Comparison of ENCODE assay signal across 8 mouse cellular contexts in the genomic region with DNA sequence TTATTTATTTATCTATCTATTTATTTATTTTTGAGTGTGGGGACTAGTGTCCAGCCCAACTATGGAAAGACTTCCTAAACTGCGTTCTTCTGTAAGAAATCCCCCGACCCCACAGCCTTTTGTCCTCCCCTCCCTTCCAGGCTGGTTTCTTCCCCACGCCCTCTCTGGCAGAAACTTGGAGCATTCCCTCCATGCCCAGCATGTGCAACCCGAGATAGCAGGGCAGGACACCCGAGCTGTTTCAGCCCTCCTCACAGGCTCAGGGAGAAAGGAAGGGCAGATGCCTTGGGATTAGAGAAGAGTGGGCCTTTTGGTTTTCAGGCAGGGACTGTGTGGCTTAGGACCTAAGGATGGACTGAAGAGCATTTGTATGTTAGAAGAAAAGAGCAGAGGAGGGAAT. TPM values are rescaled to one million over a fixed set of nuclear protein-coding genes. Genes with fewer than 3 reads are reported as not detected.
DNase-seq lines count a peak whose midpoint lies in the region; ATAC-seq and TF ChIP-seq lines count a peak whose summit lies in the region.

No protein-coding gene starts in this region.

- peaks cover 22% of the 10 kb centered on the region; the same call in 1 of the 2 replicates for H3K4me1 ChIP-seq in lung, postnatal 0 days (ENCODE audit: insufficient read depth, low read depth, low read length)
- peaks cover 8% of the 10 kb centered on the region; the same call in 1 of the 2 replicates for H3K4me1 ChIP-seq in lung, adult 2 months (ENCODE audit: control insufficient read depth, insufficient read depth, low read length)
- H3K4me1 ChIP-seq in limb, embryonic 13.5 days: peaks cover 30% of the 10 kb centered on the region
- H3K4me1 ChIP-seq in stomach, embryonic 16.5 days (ENCODE audit: control insufficient read depth, insufficient read depth, low read length): peaks cover 16% of the 10 kb centered on the region

- H3K27ac ChIP-seq in lung, postnatal 0 days (ENCODE audit: low read length): peak overlapping the region; percentile 21; the same call in 1 of the 2 replicates
- H3K27ac ChIP-seq in limb, embryonic 13.5 days: no peak overlapping the region
- 0 out of 2 replicates have a peak overlapping the region, but pooled peaks have one; percentile 7 for H3K27ac ChIP-seq in stomach, embryonic 16.5 days (ENCODE audit: low read length)

- H3K9ac ChIP-seq in lung, postnatal 0 days (replicated peaks; ENCODE audit: low read depth): no peak overlapping the region
- H3K9ac ChIP-seq in limb, embryonic 13.5 days: peak overlapping the region; percentile 100
- H3K9ac ChIP-seq in stomach, embryonic 16.5 days (ENCODE audit: low read length): peak overlapping the region; percentile 99

- TF ChIP-seq CTCF in lung, postnatal 0 days (IDR thresholded peaks at IDR 0.05): no peak
- no peak for TF ChIP-seq CTCF in lung, adult 2 months (IDR thresholded peaks at IDR 0.05; ENCODE audit: insufficient read depth, low read length)

- TF ChIP-seq POLR2A in lung, adult 2 months (IDR thresholded peaks at IDR 0.05; ENCODE audit: borderline replicate concordance, extremely low read depth, low read depth, low read length): no peak

- H3K9me3 ChIP-seq in lung, postnatal 0 days (ENCODE audit: low read length): no peaks in the 10 kb centered on the region
- H3K9me3 ChIP-seq in limb, embryonic 13.5 days: no peaks in the 10 kb centered on the region
- H3K9me3 ChIP-seq in stomach, embryonic 16.5 days (replicated peaks; ENCODE audit: control insufficient read depth, low read length): no peaks in the 10 kb centered on the region

- DNase-seq in lung, postnatal 0 days (ENCODE audit: low spot score): no peak
- no peak for DNase-seq in lung, adult 2 months
- peak; percentile 59 to 63 for DNase-seq in heart, adult 18-20 months
- no peak for DNase-seq in left cerebral cortex, adult 9 months (ENCODE audit: low spot score in 2 of 2)
- no peak for DNase-seq in ovary, postnatal 36 days (ENCODE audit: low spot score)
- no peak for DNase-seq in layer of hippocampus, adult 8-10 months (ENCODE audit: low spot score in 2 of 2)

- H3K4me2 ChIP-seq in lung, postnatal 0 days (replicated peaks; ENCODE audit: low read depth, low read length): peak overlapping the region; percentile 94
- H3K4me2 ChIP-seq in limb, embryonic 13.5 days (replicated peaks): peak overlapping the region; percentile 84
- H3K4me2 ChIP-seq in stomach, embryonic 16.5 days (ENCODE audit: low read depth, low read length): peak overlapping the region; percentile 76

- ATAC-seq in lung, postnatal 0 days: no peak
- ATAC-seq in limb, embryonic 13.5 days (ENCODE audit: low FRiP score, low read depth): no peak
- no peak for ATAC-seq in stomach, embryonic 16.5 days (ENCODE audit: insufficient read depth, low FRiP score)

- H3K36me3 ChIP-seq in lung, postnatal 0 days (ENCODE audit: insufficient read depth, low read length): peaks cover 13% of the 10 kb centered on the region; the same call in 1 of the 2 replicates
- peaks cover 54% of the 10 kb centered on the region for H3K36me3 ChIP-seq in limb, embryonic 13.5 days
- H3K36me3 ChIP-seq in stomach, embryonic 16.5 days (ENCODE audit: control insufficient read depth, insufficient read depth, low read length): peaks cover 14% of the 10 kb centered on the region

- TF ChIP-seq EP300 in lung, postnatal 0 days (IDR thresholded peaks at IDR 0.05): no peak

- no peak overlapping the region for H3K4me3 ChIP-seq in lung, postnatal 0 days (ENCODE audit: low read depth, low read length)
- no peak overlapping the region for H3K4me3 ChIP-seq in lung, adult 2 months (replicated peaks; ENCODE audit: extremely low read depth, low read depth, low read length)
- H3K4me3 ChIP-seq in limb, embryonic 13.5 days: peak overlapping the region; percentile 99
- peak overlapping the region; percentile 94; the same call in 1 of the 2 replicates for H3K4me3 ChIP-seq in stomach, embryonic 16.5 days (replicated peaks; ENCODE audit: low read length)

- WGBS in lung, postnatal 0 days: 20% methylated on average over 5 of the region's 5 CpGs
- WGBS in lung, adult 2 months: 21% methylated on average over 5 of the region's 5 CpGs
- 33% methylated on average over 5 of the region's 5 CpGs for WGBS in limb, embryonic 13.5 days
- 14% methylated on average over 5 of the region's 5 CpGs for WGBS in stomach, embryonic 16.5 days

- no peaks in the 10 kb centered on the region for H3K27me3 ChIP-seq in lung, postnatal 0 days (replicated peaks; ENCODE audit: insufficient read depth, low read length)
- no peaks in the 10 kb centered on the region for H3K27me3 ChIP-seq in limb, embryonic 13.5 days
- no peaks in the 10 kb centered on the region for H3K27me3 ChIP-seq in stomach, embryonic 16.5 days (ENCODE audit: control insufficient read depth, insufficient read depth, low read length)

RNA-seq across cellular contexts. Expression of gene Elp5, which starts 0.6 kb away (rescaled TPM):
- 65.9 and 72.1 TPM in 2 replicates for polyA plus RNA-seq in lung, postnatal 0 days (2015; fragmentation: Nextera tagmentation; extraction: Ambion mirVana)
- 38.5 and 53.8 TPM in 2 replicates for polyA plus RNA-seq in lung, adult 2 months (2012; rRNA removed)
- 10 to 100 TPM; 46.2 to 53.1 TPM for total RNA-seq in heart, adult 18-20 months (2021)
- 126 and 134 TPM in 2 replicates for polyA plus RNA-seq in limb, embryonic 13.5 days (2015; fragmentation: Nextera tagmentation; extraction: Ambion mirVana)
- polyA plus RNA-seq in stomach, embryonic 16.5 days (2015; fragmentation: Nextera tagmentation; extraction: Ambion mirVana): 102 and 103 TPM in 2 replicates
- total RNA-seq in layer of hippocampus, adult 8-10 months (2022): 10 to 100 TPM; 69.7 to 96.0 (median 77.7) TPM

RNA-seq across cellular contexts. Expression of gene Ctdnep1, which starts 1.9 kb away (rescaled TPM):
- polyA plus RNA-seq in lung, postnatal 0 days (2015; fragmentation: Nextera tagmentation; extraction: Ambion mirVana): 23.7 and 24.7 TPM in 2 replicates
- 88.3 and 102 TPM in 2 replicates for polyA plus RNA-seq in lung, adult 2 months (2012; rRNA removed)
- 100 to 1,000 TPM; 130 to 144 TPM for total RNA-seq in heart, adult 18-20 months (2021)
- 30.8 and 31.2 TPM in 2 replicates for polyA plus RNA-seq in limb, embryonic 13.5 days (2015; fragmentation: Nextera tagmentation; extraction: Ambion mirVana)
- 17.5 and 17.7 TPM in 2 replicates for polyA plus RNA-seq in stomach, embryonic 16.5 days (2015; fragmentation: Nextera tagmentation; extraction: Ambion mirVana)
- 100 to 1,000 TPM; 108 to 123 (median 119) TPM for total RNA-seq in layer of hippocampus, adult 8-10 months (2022)

RNA-seq across cellular contexts. Expression of gene Gabarap, which starts 8.1 kb away (rescaled TPM):
- 624 and 645 TPM in 2 replicates for polyA plus RNA-seq in lung, postnatal 0 days (2015; fragmentation: Nextera tagmentation; extraction: Ambion mirVana)
- 333 and 615 TPM in 2 replicates for polyA plus RNA-seq in lung, adult 2 months (2012; rRNA removed)
- 100 to 1,000 TPM; 285 to 320 TPM for total RNA-seq in heart, adult 18-20 months (2021)
- polyA plus RNA-seq in limb, embryonic 13.5 days (2015; fragmentation: Nextera tagmentation; extraction: Ambion mirVana): 499 and 506 TPM in 2 replicates
- 485 and 494 TPM in 2 replicates for polyA plus RNA-seq in stomach, embryonic 16.5 days (2015; fragmentation: Nextera tagmentation; extraction: Ambion mirVana)
- total RNA-seq in layer of hippocampus, adult 8-10 months (2022): 100 to 1,000 TPM; 232 to 255 (median 246) TPM

RNA-seq across cellular contexts. Expression of gene Phf23, which starts 12.7 kb away (rescaled TPM):
- polyA plus RNA-seq in lung, postnatal 0 days (2015; fragmentation: Nextera tagmentation; extraction: Ambion mirVana): 57.5 and 61.3 TPM in 2 replicates
- polyA plus RNA-seq in lung, adult 2 months (2012; rRNA removed): 15.0 and 22.9 TPM in 2 replicates
- total RNA-seq in heart, adult 18-20 months (2021): 10 to 100 TPM; 18.4 to 19.7 TPM
- 95.9 and 101 TPM in 2 replicates for polyA plus RNA-seq in limb, embryonic 13.5 days (2015; fragmentation: Nextera tagmentation; extraction: Ambion mirVana)
- 44.3 and 47.9 TPM in 2 replicates for polyA plus RNA-seq in stomach, embryonic 16.5 days (2015; fragmentation: Nextera tagmentation; extraction: Ambion mirVana)
- total RNA-seq in layer of hippocampus, adult 8-10 months (2022): 10 to 100 TPM; 45.2 to 59.7 (median 49.7) TPM

RNA-seq across cellular contexts. Expression of gene Dvl2, which starts 17.5 kb away (rescaled TPM):
- 14.6 and 15.1 TPM in 2 replicates for polyA plus RNA-seq in lung, postnatal 0 days (2015; fragmentation: Nextera tagmentation; extraction: Ambion mirVana)
- 16.7 and 20.8 TPM in 2 replicates for polyA plus RNA-seq in lung, adult 2 months (2012; rRNA removed)
- 1 to 10 TPM; 3.4 to 4.8 TPM for total RNA-seq in heart, adult 18-20 months (2021)
- polyA plus RNA-seq in limb, embryonic 13.5 days (2015; fragmentation: Nextera tagmentation; extraction: Ambion mirVana): 54.3 and 59.8 TPM in 2 replicates
- 17.7 and 22.3 TPM in 2 replicates for polyA plus RNA-seq in stomach, embryonic 16.5 days (2015; fragmentation: Nextera tagmentation; extraction: Ambion mirVana)
- 10 to 100 TPM; 35.4 to 54.0 (median 41.6) TPM for total RNA-seq in layer of hippocampus, adult 8-10 months (2022)

Comparison
In these comparisons a context has a peak if more than half of its experiments do, and no peak if none do; other contexts are left out.
1. DNase-seq: peak in heart, adult 18-20 months (2 of 2); none in lung, postnatal 0 days (single experiment), lung, adult 2 months (single experiment), left cerebral cortex, adult 9 months (0 of 2), ovary, postnatal 36 days (single experiment) and layer of hippocampus, adult 8-10 months (0 of 2).
2. H3K4me3 ChIP-seq: peak in limb, embryonic 13.5 days (single experiment) and stomach, embryonic 16.5 days (single experiment); none in lung, postnatal 0 days (single experiment) and lung, adult 2 months (single experiment).
3. Peak in every context shown above with its lines, with median percentiles within 50 percentile points of each other: H3K4me2 ChIP-seq.